Mouse (Mus musculus): ENCODE measurements at regions not wholly inside any gene's neighbourhood (a gene's known extent, or its start where the extent isn't known, plus 50 kb on each side); places are given as distances from the start of the nearest gene placed in this dataset.

DNA sequence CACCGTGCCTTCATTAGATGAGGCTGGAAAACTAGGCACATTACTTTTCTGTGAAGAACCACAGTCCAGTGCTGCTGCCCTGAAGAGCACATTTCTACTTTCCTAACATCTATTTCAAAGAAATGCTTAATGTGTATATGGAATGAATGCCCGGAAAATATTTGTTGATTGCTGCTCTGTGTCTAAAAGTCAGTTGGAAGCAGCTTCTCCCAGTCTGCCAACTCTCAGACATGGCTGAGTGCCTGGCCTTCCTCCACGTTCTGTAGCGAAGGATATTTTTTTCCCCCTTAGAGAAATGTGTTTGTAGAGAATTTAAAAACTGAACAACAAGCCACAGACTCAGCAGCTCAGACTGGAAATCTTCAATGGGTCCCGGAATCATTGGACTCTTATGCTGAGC is 576.4 kb upstream of the Arid1b start:
- DNase-seq (ENCODE audit: low spot score) = no peak

DNA sequence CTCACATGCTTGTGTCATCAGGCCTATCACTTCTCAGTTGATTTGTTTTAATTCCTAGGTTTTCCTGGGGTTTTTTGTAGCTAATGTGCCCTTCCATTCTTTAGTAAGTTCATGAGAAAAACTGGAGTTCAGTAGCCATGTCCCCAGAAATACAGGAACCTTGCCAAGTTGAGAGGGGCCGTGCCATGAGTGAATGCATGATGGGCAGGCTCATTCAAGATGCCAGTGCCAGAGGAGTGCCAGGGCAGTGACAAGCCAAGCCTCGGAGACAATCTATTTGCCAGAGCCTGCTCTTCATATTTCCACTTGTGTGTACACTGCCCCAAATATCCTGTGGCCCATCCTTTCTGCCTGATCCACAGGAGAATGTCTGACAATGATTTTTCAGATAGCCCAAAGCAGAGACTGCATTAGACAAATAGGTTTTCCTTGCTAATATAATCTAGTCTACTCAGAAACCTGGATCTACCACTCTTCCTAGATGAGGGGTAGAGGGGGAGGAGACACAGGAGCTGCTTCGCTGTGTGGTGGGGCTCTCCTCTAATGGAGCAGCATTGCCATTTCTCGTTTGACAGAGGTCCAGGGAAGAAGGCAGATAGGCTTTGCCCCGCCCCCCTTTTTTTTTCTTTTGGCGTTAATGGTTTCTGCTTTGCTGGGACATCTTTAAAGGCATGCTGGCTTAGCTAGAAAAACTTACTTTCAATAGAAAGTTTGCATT is 569.5 kb upstream of the Arid1b start:
- DNase-seq (ENCODE audit: low spot score) = no peak

DNA sequence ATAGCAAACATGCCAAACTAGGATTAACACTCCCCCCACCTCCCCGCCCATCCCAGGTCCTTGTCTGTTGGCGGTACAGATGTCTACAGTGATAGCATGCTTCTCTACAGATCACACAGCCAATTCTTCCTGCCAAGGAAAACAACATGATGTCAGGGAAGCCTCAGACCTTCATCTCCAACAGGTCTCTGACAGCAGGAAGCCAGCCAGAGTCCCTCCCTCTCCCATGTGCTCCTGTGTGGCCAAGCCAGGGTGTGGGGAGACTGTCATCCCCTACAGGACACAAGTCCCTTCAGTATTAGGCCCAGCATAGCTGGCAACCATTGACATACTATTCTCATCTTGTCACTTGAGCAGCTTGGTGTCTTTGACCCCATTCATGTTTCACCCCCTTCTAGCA is 568.8 kb upstream of the Arid1b start:
- DNase-seq (ENCODE audit: low spot score) = no peak

DNA sequence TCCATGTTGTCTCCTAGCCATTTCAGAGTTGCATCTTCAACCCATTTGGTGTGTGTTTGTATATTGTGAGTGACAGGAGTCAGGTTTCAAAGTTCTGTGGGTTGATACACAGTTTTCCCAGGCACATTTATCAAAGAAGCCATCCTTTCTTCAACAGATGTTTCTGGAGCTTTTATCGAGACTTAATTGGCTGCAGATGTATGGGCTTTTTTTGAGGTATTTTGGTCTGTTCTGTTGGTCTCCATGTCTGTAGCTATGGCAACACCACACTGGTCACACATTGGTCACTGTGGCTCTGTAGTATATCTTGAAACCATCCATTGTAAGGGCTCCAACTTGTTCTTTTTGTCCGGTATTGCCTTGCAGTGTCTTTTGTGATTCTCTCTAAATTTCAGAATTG is 565.1 kb upstream of the Arid1b start:
- DNase-seq (ENCODE audit: low spot score) = no peak

DNA sequence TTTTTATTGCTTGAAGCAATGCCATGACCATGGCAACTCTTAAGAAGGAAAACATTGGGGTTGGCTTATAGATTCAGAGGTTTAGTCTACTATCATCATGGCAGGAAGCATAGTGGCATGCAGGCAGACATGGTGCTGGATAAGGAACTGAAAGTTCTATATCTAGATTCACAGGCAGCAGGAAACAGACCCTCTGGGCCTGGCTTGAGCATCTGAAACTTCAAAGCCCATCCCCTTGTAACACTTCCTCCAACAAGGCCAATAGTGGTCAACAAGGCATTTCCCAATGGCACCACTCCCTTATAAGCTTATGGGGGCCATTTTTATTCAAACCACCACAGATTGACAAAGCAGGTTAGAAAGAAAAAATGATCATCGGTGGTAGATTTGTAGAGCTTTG is 548.5 kb upstream of the Arid1b start:
- no peak for DNase-seq (ENCODE audit: low spot score)

DNA sequence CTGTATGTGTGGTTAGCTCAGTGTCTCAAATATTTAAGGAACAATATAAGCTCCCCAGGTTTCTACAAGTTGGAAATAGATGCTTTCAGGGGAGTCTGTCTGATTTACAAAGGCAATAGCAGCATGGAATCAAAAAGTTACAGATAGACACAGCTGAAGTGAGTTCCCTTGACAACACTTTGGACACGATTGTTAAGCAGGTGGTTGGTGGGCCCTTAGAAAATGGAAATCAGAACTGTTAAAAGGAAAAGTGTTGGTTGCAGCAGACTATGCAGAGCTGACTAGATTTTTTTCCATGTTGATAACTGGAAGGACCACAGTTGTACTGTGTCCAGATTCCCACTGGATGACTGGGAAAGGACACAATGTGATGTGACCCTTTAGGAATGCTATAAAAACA is 536.6 kb upstream of the Arid1b start:
- DNase-seq (ENCODE audit: low spot score) = no peak

DNA sequence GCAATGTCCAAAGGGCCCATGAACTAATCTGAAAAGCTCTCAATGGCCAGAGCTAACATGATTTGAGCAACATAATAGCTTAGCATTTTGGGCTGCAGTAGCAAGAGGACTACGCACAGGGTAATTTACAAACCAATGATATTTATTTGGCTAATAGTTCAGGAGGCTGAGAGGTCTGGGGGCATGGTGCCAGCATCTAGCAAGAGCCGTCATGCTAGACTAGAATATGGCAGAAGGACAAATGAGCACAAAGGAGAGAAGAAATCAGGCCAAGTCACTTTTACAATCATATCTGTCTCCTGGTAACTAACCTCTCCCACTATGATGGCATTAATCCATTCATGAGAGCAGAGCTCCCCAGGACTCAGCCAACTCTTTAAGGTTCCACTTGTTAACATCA is 532.6 kb upstream of the Arid1b start:
- DNase-seq (ENCODE audit: low spot score) = no peak

DNA sequence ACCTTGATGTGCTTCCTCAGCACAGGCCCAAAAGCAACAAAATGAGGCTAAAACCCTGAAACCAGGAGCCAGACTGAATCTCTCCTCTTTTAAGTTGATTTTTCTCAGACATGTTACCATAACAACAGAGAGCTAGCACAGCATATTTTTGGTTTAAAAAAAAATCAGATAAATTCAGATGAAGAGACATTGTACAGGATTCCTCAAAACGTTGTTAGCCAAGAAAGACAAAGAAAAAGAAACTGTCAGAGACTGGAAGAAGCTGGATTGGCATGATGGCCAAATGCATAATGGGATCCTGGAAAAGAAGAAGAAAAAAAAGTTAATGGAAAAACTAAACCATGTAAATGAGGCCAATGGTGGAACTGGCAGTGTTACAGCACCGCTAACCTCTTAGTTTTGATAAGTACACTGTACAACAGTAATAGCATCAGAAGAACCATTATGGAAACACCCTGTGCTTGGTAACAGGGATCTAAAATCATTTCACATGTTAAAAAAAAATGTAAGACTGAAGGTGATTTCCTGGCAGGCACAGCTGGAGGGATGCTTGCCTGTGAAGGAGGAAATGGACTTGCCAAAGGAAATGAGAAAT is 529.7 kb upstream of the Arid1b start:
- no peak for DNase-seq (ENCODE audit: low spot score)

DNA sequence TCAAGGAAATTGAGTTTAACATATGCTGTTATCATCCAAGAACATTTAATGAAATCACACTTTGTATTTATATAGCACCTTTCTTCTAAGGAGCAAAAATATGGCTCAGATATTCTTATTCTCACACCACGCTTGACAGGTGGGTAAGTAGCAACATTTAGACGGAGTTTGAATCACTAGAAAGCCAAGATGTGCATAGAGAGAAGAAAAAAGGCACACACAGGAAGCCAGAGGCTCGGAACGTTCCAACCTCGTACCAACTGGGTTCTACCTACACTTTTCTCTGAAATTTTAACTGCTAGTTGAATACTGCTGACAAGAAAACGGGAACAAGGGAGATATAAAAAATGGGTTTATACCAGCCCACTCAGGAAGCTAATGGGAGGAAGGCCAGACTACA is 528.4 kb upstream of the Arid1b start:
- DNase-seq (ENCODE audit: low spot score) = no peak

DNA sequence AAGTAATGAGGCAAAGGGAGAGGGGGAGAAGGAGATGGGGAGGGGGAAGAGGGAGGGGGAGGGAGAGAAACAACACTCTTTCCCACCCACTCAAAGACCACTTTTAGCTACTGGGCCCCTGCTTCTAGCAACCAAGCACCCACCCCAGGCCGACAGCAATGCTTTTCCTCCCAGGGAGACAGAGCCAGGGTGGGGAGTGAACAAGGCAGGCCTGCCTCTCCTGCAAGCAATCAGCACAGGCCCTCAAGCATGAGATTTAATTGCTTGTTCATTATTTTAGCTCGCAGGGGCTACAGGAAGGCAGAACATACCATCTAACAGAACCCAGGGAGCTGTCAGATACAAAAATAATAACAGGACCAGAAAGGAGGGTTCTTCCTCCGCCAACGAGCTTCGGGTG is 521.7 kb upstream of the Arid1b start:
- no peak for DNase-seq (ENCODE audit: low spot score)

DNA sequence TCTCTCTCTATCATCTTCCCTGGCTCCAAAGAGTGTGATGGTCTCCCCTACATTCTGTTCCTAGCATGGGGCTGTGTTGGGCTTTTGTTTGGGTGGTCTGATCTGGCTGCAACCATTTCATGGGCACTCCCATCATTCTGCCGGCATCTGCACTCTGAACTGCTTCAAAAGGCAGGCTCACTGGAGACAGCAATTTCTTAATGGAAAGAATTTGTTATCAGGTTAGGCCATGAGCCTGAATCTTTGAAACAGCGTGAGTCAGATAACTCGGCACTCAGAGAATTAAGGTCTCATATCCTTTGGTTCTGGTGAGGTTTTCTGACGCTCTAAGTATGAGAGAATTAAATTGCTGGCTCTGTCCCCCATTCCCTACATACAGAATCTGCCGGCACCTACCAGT is 519.8 kb upstream of the Arid1b start:
- DNase-seq (ENCODE audit: low spot score) = no peak

DNA sequence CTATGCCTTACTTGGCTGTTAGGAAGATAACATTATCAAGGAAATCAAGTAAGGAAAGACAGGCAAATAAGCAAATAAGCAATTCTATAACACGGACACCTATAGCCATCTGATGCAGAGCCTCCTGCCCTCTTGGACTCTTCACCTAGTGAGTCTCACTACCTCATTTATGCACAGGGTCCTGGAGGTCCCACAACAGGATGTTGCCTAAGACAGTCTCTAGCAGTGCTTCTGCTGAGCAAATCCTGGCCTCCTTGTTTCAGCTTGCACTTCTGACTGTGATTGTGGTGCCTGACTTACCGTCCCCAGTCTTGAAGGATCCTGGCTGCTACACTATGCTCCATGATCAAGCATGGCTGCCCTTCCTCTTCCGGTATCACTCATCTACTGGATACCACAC is 518.5 kb upstream of the Arid1b start:
- DNase-seq (ENCODE audit: low spot score) = no peak

DNA sequence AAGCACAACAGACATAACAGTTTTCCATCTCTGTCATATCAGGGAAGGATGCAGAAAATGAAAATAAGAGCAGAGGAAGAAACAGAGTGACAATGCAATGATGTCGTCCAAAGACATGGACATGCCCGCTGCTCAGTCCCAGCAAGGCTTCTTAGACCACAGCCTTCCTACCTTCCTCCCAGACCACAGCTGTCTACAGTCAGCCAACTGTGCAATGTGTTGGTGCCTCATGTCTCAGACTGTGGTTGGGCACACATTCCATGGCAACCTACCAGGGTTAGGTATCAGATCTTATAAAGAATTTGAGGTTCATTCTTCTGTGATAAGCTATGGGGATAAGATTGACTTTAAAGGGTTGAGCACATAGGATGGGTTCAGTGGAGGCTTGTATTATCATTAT is 499.7 kb upstream of the Arid1b start:
- DNase-seq (ENCODE audit: low spot score) = no peak

DNA sequence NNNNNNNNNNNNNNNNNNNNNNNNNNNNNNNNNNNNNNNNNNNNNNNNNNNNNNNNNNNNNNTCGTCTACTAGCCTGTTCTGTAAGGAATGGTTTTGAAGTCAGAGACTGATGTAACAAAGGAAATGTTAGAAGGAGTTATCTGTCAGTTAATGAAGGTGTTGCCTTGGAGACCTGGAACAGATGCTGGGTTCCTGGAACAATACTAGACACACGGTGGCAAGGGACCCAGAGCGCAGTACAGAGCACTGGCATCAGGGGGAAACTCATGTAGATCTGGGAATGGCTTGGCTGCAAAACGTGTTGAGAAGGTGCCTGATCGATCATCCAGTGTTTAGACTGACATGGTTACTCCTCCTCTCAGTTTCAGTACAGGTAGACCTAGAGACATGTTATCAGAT is 493.6 kb upstream of the Arid1b start:
- DNase-seq (ENCODE audit: low spot score) = no peak

DNA sequence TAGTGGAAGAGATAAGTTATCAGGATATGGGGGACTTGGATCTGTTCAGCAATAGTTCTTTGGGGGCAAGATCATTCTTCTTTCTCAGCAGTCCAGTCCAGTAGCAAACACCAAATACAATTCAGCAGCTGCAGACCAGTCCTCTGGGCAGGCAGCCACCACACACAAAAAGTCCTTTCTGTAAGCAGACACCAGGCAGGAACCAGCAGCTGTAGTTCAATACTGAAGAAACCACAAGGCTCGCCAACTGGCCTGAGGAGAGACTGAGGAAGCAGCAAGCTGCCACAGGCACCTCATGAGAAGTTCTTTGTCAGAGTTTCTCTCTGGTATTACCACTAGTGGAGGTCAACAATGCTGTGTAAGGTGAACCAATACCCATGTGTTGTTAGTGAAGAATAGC is 493.1 kb upstream of the Arid1b start:
- DNase-seq (ENCODE audit: low spot score) = no peak

DNA sequence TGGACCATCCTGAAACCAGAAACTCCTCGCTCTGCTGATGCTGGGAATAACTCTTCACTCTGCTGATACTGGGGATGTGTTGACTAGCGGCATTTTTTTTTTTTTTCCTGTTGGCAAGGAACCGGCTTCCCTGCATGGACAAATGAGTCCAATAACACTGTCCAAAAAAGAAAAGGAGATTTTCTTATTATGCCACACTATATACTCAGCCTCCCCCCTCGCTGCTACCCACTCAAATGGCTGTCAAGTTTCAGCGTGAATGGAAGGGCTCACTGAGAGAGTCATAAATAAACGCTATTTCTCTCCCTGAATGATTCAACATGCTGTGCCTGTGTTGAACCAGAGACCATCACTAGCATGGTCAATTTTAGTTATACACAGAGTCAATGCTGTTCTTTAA is 489.2 kb upstream of the Arid1b start:
- no peak for DNase-seq (ENCODE audit: low spot score)

DNA sequence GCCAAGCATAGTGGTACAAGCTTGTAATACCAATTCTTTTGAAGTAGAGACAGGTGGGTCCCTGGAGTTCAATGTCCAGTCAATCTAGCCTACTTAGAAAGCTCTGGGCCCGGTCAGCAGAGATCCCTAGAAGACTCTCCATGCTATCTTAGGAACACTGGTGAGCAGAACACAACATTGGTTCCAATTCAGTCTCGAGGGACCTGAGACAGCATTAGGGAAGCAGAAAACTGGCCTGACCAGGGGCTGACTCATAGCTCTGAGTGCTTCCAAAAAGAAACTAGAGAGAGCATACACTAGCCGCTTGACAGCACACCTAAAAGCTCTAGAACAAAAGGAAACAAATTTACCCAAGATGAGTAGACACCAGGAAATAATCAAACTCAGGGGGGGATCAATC is 484.6 kb upstream of the Arid1b start:
- DNase-seq (ENCODE audit: low spot score) = no peak

DNA sequence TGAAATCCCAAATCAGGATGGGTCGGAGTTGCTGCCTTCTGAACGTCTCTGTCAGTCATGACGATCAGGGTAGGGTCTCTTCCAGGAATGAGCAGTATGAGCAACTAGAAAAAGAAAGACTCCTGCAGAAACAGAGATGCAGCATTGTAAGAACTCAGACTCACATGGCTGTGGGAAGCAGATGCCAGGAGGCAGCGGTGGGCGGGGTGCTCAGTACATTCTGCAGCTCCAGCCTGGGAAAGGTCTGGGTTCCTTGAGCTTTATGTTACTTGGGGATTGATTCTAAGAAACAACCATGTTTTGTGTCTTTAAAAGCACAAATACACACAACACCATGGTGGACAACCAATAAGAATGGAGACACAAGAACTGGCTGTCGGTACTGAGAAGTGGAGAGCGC is 478.0 kb upstream of the Arid1b start:
- DNase-seq (ENCODE audit: low spot score) = no peak

DNA sequence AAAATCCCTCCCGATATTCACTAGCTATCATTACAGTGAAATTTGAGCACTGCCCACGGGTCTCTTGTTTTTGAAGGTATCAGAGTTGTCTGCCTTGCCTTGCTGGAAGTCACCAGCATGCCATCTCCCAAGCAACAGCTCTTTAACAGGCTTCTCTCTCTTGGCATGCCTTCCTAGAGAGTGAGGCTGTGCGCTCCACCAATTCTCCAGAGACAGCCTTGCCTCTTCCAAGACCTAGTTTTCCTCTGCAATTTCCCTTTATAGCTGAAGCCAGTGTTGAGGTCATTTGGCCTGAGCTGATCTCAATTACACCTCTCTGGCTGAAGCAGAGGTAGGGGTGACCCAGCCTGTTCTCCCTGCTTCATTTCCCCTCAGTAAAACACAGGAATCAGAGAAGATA is 477.3 kb upstream of the Arid1b start:
- no peak for DNase-seq (ENCODE audit: low spot score)

DNA sequence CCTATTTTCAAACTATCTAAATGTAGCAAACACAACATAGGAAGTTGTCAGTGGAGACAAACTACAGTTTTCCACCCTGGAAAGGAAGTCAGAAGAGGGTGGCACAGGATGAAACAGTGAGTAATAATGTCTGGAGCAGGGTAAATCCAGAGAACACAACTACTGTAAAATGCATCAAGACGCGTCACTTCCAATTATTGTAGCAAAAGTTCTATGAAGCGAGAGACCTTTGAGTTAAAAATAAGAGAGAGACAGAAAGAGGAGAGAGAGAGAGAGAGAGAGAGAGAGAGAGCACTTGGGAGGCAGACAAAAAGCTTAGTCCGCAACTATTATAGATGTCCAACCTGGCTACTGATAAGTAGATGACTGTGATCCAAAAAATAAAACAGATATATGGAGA is 473.1 kb upstream of the Arid1b start:
- DNase-seq (ENCODE audit: low spot score) = no peak

DNA sequence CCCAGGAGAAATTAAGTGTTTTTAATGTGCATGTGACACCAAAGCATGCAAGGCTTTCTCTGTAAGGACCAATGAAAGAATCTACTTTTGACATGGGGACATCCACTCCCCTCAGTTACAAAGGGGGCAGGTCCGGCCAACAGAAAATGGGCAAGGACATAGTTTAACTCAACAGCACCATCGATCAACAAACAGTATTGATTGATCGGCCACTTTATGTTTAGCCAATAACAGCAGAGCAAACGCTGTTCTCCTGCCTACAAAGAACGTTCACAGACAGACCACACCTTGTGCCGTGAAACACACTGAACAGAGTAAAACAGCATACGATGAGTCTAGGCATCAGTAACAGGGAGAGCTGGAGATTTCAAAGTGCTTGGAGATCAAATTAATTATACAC is 467.7 kb upstream of the Arid1b start:
- no peak for DNase-seq (ENCODE audit: low spot score)

DNA sequence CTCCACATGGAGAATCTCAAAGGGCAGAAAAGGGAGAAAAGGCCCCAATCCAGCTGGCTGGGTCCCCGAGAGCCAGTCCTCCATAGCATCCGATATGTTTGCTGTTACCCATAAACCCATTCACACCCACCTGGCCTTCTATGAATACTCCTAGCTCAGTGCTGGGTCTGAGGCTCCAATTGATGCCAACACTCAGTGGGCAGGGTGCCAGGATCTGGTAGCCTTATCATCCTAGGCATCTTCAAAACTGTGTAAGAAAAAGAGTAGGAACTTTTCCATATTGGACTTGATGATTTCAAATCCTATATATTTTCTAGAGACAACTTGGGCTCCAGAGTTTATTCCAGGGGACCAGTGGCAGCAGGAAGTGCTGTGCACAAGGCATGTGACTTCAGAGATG is 462.0 kb upstream of the Arid1b start:
- DNase-seq (ENCODE audit: low spot score) = no peak

DNA sequence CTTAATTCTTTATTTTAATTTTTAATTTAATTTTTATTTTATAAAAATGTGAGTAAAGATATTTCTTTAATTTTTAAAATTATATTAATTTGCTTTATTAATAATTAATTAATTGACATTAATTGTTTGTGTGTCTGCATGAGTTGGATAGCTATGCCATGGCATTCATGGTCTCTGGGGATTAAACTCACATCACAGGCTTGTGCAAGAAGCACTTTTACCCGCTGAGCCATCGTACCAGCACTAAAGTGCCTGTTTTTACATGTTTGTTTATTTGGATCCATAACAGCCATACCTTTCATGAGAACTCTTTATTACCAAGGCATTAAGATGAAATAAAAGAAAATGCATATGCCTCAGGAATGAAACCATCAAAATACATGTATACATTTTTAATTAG is 453.7 kb upstream of the Arid1b start:
- DNase-seq (ENCODE audit: low spot score) = no peak
